Mouse (Mus musculus) 416B (cell line): Measurements from ENCODE around the gene Casp7.

Experiments used
- DNase-seq: peaks from one replicate; pipeline ENCODE4 v3.0.0; 2011; ENCODE audit warnings: low read depth

Casp7 gene

GRCm38 (mm10) chr19:56424606-56425395, 27.9 kb downstream of the Casp7 start:
- no peak for DNase-seq

GRCm38 (mm10) chr19:56425492-56425891, 28.6 kb downstream of the Casp7 start:
- no peak for DNase-seq

GRCm38 (mm10) chr19:56430369-56430768, 33.4 kb downstream of the Casp7 start:
- no peak for DNase-seq

GRCm38 (mm10) chr19:56432706-56433105, 35.8 kb downstream of the Casp7 start:
- DNase-seq: no peak

GRCm38 (mm10) chr19:56433581-56433980, 36.7 kb downstream of the Casp7 start:
- DNase-seq: no peak

GRCm38 (mm10) chr19:56436380-56436779, 39.5 kb downstream of the Casp7 start:
- DNase-seq: no peak

- DNase-seq: no peak
Measured at GRCm38 (mm10) chr19:56438357-56439071, 41.6 kb downstream of the Casp7 start.

GRCm38 (mm10) chr19:56439072-56439434, 42.1 kb downstream of the Casp7 start:
- no peak for DNase-seq

GRCm38 (mm10) chr19:56443445-56443844, 46.5 kb downstream of the Casp7 start:
- DNase-seq: no peak

- no peak for DNase-seq
Measured at GRCm38 (mm10) chr19:56448784-56449183, 51.9 kb downstream of the Casp7 start.

GRCm38 (mm10) chr19:56449537-56449936, 52.6 kb downstream of the Casp7 start:
- DNase-seq: no peak

- DNase-seq: peak; percentile 26
Measured at GRCm38 (mm10) chr19:56450892-56451291, 54.0 kb downstream of the Casp7 start.

- no peak for DNase-seq
Measured at GRCm38 (mm10) chr19:56451867-56452266, 54.9 kb downstream of the Casp7 start.

- no peak for DNase-seq
Measured at GRCm38 (mm10) chr19:56452421-56452820, 55.5 kb downstream of the Casp7 start.

- no peak for DNase-seq
Measured at GRCm38 (mm10) chr19:56454862-56455261, 57.9 kb downstream of the Casp7 start.

GRCm38 (mm10) chr19:56455369-56455768, 58.4 kb downstream of the Casp7 start:
- DNase-seq: no peak

GRCm38 (mm10) chr19:56457569-56457968, 60.6 kb downstream of the Casp7 start:
- DNase-seq: peak; percentile 29

GRCm38 (mm10) chr19:56459154-56460050, 62.5 kb downstream of the Casp7 start:
- no peak for DNase-seq

- no peak for DNase-seq
Measured at GRCm38 (mm10) chr19:56460241-56460640, 63.3 kb downstream of the Casp7 start.

- DNase-seq: no peak
Measured at GRCm38 (mm10) chr19:56461522-56462101, 64.7 kb downstream of the Casp7 start, which contains the start of gene Plekhs1. Gene Plekhs1, plus strand, starts transcription at chr19:56461640.

- no peak for DNase-seq
Measured at GRCm38 (mm10) chr19:56462786-56463185, 65.9 kb downstream of the Casp7 start.

GRCm38 (mm10) chr19:56466486-56466885, 69.6 kb downstream of the Casp7 start:
- no peak for DNase-seq
